Mouse (Mus musculus) ES-CJ7 (cell line): Measurements from ENCODE around the gene Chrm1.
A peak's percentile ranks its signal among the peaks of the same experiment; 100 is the strongest.

ENCODE experiments used
- DNase-seq: peaks from one replicate; pipeline ENCODE4 v3.0.0; 2011; ENCODE audit warnings: low read depth, low spot score

Gene Chrm1

DNA sequence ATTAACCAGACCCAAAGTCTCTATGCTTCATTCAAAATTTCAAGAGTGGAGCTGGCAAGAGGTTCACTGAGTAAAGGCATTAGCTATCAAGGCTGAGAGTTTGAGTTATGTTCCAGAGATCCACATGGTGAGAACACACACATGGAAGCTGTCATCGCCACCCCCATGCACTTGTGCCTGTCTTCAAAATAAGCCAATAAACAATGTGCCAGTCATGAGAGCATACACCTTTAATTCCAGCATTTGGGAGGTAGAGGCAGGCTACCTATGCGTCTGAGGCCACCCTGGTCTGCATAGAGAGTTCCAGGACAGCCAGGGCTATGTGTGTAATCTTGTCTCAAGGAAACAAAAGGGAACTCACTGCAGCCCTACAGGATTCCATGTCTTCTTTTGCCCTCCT, 20.0 kb downstream of the Chrm1 start:
- no peak for DNase-seq

DNA sequence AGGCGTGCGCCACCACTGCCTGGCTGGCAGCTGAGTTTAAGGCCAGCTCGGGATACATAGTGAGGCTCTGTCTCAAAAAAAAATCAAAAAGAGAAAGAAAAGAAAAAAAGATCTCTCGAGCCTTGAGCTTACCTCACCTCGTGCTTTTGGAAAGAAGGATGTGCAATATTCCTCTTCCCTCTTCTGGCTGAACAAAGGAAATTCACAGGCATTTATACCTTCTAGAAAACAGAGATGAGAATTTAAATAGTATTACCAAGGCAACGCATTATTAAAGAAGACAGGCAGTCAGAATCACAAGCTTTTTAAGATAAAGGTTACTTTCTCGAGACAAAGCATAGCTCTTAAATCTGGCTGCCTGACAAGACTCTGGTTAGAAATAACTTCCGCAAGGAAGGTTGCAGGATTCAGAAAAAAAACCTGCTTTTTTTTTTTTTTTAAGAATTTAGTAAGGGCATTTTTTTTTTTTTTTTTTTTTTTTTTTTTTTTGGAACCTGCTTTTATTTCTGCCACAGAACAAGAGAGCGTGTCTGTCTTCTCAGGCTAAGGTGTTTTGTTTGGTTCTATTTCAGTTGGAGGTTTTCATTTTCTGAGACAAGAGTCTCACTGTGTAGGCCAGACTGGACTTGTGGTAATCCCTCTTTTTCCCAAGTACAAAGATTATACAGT, 28.4 kb downstream of the Chrm1 start:
- DNase-seq, result no peak

DNA sequence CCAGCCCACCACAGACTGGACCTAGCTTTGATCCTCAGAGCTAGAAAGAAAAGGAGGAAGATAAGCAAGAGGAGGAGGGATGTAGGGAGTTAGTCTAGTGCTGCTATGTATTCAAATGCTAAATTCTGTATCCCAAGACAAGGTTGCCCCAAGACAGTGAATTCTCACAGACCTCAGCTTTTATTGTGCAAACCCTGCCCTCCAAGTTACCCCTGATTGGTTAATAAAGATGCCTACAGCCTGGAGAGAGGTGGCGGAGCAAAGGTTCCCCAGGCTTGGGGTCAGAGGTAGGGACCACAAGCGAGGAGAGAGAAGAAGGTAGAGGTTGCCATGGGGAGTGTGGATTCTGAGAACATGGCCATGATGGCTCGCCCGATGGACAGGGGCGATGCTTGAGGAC, 29.2 kb downstream of the Chrm1 start:
- DNase-seq, result peak; percentile 79

DNA sequence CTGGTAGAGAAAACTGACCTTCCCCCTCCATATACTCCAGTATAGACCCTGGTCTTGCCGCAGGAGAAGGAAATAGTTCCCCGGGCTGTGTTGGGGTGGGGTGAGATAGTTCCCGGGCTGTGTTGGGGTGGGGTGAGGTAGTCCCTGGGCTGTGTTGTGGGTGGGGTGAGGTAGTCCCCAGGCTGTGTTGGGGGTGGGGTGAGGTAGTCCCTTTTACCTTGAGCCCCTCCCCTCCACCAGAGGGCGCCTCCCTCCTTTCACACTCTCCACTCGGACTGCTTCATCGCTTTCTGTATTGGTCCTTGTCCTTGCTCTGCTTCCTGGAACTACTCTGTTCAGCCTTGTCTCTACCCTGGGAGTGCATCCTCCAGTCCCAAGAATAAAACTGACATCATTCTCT, 31.7 kb downstream of the Chrm1 start:
- peak; percentile 91 for DNase-seq

DNA sequence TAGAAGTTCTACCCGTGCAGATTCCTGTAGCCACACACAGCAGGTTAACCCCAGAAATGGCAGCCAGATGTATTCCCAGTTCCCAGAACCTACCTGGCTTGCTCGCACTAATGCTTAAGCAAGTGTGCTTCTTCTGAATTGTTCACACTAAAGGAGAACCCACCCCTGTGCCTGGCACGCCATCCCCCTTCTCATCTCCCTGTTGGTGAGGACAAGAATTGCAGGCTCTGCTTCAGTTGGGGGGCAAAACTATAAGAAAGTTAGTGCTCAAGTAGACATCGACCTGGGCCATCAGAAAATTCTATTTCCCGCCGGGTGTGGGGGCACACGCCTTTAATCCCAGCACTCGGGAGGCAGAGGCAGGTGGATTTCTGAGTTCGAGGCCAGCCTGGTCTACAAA, 36.1 kb downstream of the Chrm1 start:
- no peak for DNase-seq

DNA sequence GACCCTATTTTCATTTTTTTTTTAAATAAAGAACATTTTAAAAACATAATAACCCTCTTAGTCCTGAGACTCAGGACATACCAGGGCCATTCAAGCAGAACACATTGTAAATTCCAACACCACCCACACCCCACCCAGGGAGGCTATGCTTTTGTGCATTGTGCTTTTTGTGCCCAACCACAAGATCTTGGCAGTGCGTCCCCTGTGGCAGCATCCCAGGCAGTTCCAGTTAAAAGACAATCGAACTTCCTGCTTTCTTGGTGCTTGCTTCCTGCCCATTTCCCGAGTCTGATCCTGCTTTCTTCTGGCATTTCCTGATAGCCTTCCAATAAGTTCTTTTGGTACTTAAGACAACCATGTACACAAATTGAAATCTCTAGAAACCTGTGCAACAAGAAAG, 38.9 kb downstream of the Chrm1 start:
- no peak for DNase-seq

DNA sequence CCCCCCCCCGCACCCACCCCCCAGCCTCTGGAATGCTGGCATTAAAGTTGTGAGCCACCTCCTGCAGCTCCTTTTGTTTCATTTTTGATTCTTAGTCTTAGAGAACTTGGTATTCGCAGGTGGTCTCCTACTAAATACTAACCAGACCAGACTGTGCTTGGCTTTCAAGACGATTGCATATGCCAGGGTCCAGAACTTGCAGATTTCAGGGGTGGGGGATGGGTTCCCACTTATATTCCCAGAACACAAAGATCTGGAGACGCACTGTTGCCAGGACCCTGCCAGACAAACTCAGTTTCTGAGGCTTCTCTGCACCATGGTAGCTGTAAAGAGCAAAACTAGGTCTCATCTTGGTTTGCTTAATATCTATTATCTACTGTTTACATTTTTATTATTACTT, 40.0 kb downstream of the Chrm1 start:
- peak; percentile 56 for DNase-seq

DNA sequence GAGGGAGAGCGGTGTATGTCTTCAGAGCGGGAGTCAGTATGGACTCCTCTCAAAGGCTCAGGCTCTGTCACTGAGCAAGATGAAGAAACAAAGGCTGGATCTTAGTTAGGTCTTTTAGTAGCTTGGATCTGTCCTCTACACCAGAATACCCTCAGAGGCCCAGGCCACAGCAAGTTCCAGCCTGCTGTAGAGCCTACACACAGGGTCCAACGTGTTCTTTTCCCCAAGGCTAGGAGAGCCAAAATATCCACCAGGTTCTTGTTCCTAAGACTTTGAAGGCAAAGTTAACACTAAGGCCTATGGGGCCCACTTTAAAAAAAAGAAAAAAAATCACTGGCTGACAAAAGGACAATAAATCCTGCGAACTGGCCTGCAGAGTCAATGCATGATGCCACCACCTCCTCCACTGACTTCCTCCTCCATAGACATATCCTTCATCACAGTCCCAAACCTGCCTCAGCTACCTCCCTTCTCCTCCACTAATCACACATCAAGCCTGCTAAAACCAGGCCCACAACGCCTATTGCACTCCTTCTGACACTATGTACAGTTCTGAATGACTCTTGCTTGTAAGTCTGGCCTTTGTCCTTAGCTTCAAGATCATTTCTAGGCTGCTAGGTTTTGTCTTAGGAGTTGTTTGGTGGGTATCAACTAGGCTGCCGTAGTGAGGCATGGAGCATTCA, 41.6 kb downstream of the Chrm1 start:
- no peak for DNase-seq

DNA sequence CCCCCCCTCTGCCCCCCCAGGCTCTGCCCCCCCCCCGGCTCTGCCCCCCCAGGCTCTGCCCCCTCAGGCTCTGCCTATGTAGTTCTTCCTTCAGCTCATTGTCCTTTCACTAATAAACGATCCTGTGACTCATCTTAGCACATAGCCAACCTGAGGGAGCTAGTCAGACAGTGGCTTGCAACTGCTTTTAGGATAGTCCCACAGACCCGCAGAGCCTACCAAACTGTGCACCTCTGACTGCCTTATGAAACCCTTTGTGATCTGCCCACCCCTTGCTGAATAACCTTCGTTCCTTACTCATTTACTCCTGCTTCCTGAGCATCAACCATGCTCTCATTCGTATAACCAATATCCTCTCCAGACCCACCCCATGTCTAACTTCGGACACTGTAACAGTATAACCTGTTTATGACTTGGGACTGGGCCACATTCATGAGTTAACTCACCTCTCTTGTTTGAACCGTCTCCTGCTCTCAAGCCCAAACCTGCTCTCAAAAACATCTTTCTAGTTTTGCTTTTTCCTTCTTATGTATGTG, 42.6 kb downstream of the Chrm1 start:
- no peak for DNase-seq

DNA sequence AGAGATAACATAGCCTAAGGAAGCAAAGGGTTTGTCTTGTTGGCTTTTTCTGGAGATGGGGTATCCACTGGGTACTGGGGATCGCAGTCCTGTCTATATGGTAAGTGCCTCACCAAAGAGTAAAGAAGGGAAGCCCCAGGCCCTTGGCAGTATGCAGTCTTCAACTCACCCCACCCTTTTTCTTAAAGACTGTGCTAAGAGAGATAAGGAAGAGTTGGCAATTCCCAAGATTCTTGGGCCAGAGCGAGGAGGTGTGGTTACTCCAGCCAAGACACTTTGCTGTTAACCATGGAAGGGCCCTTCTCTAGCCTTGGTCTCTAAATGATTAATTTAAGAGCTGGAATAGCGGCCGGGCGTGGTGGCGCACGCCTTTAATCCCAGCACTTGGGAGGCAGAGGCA, 43.3 kb downstream of the Chrm1 start:
- no peak for DNase-seq

DNA sequence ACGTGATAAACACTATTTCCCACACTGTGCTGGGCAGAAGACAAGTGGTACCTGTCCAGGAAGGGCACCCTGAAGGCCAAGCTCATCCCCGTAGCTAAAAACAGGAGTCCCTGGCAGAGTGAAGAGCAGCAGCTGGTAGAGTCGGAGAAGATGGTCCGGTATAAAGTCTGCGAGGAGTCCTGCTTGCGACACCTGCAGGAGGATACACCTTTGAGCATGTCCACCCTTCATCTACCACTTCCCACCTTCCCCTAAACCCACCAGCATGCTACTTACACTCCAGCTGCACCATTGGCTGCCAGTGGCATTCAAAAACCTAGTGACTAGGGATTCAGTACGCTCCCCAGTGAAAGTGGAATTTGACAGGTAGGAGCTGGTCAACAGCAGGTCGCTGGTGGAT, 45.4 kb downstream of the Chrm1 start:
- DNase-seq, result no peak

DNA sequence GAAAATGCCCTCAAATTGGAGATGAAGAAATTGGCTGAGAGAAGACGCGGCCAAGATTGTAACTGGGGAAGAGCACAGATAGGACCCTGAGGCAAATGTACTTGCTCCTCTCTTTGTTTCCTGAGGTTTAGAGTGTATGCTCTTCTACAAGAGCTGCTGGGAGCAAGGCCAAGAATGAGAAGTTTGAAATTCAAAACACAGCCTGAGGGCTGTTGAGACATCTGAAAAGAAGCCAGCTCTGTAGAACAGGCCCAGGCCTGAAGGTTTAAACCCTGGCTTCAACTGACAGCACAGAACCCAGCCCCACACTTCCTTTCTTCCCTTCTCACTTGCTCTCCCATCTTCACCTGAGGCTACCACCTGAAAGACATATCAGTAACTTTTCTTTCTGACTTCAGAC, 46.5 kb downstream of the Chrm1 start:
- no peak for DNase-seq

DNA sequence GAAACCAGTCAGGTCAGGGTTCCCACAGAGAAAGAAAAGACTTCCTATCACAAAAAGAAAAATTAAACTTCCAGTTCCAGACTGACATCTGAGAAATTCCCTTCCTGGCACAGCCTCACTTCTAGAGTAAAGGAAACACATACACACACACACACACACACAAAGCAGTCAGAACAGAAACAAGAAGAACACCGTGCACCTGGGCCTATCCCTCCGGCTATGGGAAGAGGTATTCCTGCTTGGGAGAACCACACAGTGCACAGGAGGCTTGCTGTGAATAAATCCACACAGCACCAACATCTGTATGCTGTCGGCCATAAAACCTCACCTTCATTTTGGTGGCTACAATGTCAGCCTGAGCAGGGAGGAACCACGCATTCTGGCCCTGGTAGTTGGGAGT, 47.9 kb downstream of the Chrm1 start:
- no peak for DNase-seq

DNA sequence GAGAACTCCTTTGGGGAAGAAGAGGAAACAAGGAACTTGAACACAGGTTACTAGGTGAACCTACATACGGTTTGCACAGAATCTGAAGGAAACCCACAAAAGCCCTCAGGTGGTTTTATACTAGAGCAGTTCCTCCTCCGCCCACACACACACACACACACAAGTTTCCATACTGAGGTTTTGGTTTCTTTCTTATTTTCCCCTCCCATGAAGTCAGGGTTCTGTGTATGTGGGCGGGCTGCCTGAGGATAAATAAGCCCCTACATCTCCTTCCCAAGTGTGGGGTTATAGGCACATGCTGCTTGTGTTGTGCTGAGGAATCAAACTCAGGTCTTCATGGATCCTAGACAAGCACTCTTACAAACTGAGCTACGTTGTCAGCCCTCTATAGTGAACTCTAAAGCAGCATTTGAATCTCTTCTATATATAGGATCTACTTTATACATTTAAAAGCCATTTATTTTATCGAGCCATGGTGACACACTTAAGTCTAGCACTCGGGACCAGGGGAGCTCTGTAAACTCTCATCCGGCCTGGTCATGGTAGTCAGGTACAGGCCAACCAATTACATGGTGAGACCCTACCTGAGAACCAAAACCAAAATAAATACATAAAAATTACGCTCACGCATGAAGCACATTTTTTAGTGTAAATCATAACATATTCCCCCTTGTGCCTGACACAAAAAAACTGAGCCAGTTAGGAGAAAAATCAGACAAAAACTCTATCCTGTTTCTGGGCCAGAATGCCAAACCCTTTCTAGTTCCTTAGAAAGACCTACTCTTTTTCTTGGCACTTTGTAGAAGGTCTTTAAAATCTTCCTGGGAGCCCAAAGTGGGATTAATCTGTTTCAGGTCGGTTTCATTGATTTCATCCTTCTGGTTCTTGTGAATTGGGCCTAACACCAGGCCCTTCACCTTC, 48.6 kb downstream of the Chrm1 start:
- DNase-seq, result no peak

DNA sequence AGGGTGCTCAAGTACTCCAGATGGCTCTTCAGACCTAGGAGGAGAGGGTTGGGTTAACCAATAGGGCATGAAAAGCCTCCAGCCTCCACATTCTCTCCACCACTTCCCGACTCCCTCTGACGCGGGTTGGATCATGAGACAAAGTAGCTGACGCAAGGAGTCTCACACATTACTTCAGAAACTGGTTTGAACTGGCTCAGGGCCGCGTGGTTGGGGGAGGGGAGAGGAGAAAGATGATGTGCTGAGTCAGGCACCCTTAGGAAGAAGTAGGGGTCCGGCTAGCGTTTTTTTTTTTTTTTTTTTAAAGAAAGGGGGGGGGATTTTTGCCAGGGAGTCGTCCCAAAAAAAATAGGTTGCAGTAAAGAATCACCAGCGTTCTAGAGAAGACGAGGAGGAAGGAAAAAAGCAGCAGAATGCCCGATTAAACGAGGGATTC, 49.3 kb downstream of the Chrm1 start:
- peak; percentile 98 for DNase-seq

DNA sequence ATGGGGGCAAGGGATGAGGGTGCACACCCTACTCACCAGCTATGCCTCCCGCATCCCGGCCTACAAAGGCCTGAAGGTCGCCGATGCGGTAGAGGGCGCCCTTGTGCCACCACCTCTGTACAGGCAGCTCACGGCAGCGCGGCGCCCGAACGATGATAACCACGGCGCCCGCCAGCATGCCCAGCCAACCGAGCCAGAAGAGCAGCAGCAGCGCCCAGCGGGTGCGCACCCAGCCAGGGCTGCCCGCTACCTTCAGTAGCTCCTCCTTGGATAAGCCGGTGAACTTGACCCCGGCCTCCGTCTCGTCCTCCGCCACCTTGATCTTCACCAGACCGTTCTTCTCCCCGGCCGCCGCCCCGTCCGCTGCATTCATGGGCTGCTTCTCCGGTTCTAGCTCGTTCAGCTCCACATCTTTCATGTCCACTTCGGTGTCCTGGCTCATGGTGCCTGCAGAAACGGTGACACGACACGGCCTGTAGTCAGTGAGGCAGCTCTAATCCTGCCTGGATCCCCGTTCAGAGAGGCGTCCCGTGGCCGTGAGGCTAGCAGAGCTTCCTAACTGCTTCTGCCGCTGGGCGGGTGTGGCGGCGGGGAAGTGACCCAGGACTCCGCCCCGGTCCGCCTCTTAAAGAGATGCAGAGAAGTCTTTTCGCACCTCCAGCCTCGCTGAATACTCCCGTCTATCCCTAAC, 49.9 kb downstream of the Chrm1 start:
- DNase-seq, result peak; percentile 93

DNA sequence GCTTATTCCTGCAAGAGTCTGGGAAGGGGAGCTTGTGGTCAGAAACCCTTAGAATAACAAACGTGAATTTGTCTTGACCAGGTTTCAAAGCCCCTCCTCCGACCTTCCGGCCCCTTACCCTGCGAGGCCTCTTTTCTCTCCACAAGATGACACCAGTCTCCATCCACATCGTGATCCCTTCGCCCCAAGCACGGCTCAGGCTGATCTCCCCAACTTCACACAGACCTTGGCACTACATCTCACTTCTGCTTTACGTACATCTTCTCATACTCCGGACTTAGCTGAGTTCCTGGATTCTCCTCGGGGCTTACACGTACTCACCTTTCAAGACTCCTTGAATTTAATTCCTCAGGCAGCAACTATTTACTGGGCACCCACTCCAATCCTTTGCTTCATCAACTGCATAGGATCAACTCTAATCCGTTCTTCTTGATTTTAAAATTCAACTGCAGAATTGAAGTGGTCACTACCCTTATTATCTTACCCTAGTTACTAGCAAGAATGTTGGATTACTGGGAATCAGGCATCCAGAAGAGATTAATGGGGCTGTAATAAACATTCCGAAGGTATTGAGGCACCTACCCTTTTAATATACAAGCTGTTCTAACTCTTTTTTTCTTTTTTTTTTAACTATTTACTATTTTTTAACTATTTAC, 50.5 kb downstream of the Chrm1 start:
- no peak for DNase-seq

DNA sequence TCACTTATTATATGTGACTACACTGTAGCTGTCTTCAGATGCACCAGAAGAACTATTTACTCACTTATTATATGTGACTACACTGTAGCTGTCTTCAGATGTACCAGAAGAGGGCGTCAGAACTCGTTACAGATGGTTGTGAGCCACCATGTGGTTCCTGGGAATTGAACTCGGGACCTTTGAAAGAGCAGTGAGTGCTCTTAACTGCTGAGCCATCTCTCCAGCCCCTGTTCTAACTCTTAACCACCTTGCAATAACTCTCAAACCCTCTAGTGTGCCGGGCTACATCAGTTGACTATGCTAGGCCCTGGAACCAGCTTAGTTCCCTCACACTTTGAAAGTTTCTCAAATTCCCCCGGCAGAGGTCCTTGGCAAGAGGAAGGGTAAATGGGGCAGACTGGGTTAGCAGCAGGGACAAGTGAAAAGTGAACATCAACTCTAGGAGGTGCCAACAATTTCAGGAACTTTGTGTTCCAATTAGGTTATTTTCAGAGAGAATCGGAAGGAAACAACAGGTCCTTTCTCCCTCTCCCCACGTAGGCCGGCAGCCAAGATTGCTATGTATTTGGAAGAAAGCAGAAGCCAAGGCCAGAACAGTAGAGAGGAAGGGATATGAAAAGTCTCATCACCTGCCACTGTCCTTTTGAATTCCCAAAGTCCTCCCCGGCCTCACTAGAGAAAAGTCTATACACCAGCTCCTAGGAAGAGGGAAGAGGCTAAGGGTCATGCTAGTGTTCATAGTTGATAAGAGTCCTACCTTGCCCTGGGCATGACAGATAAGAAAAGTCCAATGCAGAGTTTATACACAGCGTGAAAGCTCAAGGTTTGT, 51.3 kb downstream of the Chrm1 start:
- peak; percentile 61 for DNase-seq

DNA sequence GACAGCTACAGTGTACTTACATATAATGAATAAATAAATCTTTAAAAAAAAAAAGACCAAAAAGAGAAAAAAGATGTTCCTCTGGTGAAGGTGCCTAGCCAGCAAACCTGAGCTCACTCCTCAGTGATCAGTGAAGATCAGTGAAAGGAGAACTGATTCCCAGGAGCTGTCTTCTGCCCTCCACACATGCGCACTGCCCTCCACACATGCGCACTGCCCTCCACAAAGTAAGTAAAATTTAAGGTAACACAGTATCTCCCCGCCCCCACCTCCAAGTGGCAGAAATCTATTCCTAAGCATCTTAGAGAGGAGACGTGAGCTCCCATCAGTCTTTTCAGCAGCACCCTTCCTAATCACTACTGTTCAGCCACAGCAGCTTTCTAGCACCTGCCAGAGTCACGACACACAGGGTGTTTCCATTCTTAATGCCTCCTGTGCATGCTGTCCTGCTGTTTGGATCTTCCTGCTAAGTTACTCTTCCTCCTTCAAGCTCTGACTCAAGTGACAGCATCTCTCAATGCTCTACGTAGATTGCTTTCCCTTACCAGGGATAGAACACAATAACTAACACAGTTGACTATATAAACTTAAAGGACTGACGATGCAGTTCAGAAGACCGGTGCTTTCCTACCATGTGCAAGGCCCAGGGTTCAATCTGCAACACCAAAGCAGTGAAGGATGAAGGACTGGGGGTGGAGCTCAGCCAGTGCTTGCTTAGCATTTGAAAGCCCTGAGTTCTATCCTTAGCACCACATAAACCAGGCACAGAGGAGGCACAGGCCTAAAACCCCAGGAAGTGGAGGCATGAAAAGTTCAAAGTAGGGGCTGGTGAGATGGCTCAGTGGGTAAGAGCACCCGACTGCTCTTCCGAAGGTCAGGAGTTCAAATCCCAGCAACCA, 52.5 kb downstream of the Chrm1 start:
- DNase-seq, result peak; percentile 96
